Mouse (Mus musculus): ENCODE measurements around the gene Gm42791. TPM values are rescaled to one million over a fixed set of nuclear protein-coding genes. Genes with fewer than 3 reads are reported as not detected.

The Gm42791 gene
- polyA plus RNA-seq (2017; shearing (Covaris generic)), result 1 to 10 TPM; 1.3 to 1.4 TPM

GRCm38 (mm10) chr5:148994706-148995414 is at the start of gene Gm42791:
Gene Gm42791, minus strand, starts transcription at chr5:148995147.
- peak; percentile 64 for ATAC-seq

- no peak for ATAC-seq
Observed at GRCm38 (mm10) chr5:149044067-149044466, 49.1 kb upstream of the Gm42791 start.

GRCm38 (mm10) chr5:149043240-149043639 is 48.3 kb upstream of the Gm42791 start:
- no peak for ATAC-seq

- no peak for ATAC-seq
Observed at GRCm38 (mm10) chr5:149039825-149040224, 44.9 kb upstream of the Gm42791 start.

GRCm38 (mm10) chr5:149037729-149038128 is 42.8 kb upstream of the Gm42791 start:
- ATAC-seq, result no peak

- no peak for ATAC-seq
Observed at GRCm38 (mm10) chr5:149036920-149037319, 42.0 kb upstream of the Gm42791 start.

GRCm38 (mm10) chr5:149032438-149032837 is 37.5 kb upstream of the Gm42791 start:
- no peak for ATAC-seq

GRCm38 (mm10) chr5:149031199-149031750 is 36.3 kb upstream of the Gm42791 start:
- ATAC-seq, result peak; percentile 89

- ATAC-seq, result peak; percentile 20
Observed at GRCm38 (mm10) chr5:149030103-149030502, 35.2 kb upstream of the Gm42791 start.

- ATAC-seq, result no peak
Observed at GRCm38 (mm10) chr5:149028394-149028793, 33.4 kb upstream of the Gm42791 start.

- ATAC-seq, result no peak
Observed at GRCm38 (mm10) chr5:149027389-149027788, 32.4 kb upstream of the Gm42791 start.

GRCm38 (mm10) chr5:149021120-149021519 is 26.2 kb upstream of the Gm42791 start:
- no peak for ATAC-seq

- ATAC-seq, result no peak
Observed at GRCm38 (mm10) chr5:149020681-149021062, 25.7 kb upstream of the Gm42791 start.

- no peak for ATAC-seq
Observed at GRCm38 (mm10) chr5:149020059-149020680, 25.2 kb upstream of the Gm42791 start.

- ATAC-seq, result peak; percentile 37
Observed at GRCm38 (mm10) chr5:149017666-149018415, 22.9 kb upstream of the Gm42791 start.

GRCm38 (mm10) chr5:149017181-149017580 is 22.2 kb upstream of the Gm42791 start:
- no peak for ATAC-seq

GRCm38 (mm10) chr5:149016261-149016660 is 21.3 kb upstream of the Gm42791 start:
- peak; percentile 33 for ATAC-seq

GRCm38 (mm10) chr5:149015335-149016201 is 20.6 kb upstream of the Gm42791 start:
- peak; percentile 83 for ATAC-seq

- ATAC-seq, result no peak
Observed at GRCm38 (mm10) chr5:149014600-149015268, 19.8 kb upstream of the Gm42791 start.

- ATAC-seq, result peak; percentile 12
Observed at GRCm38 (mm10) chr5:149013817-149014508, 19.0 kb upstream of the Gm42791 start.

- no peak for ATAC-seq
Observed at GRCm38 (mm10) chr5:149009111-149009510, 14.2 kb upstream of the Gm42791 start.
